11 mouse cellular contexts compared by ENCODE assay signal in the genomic region with DNA sequence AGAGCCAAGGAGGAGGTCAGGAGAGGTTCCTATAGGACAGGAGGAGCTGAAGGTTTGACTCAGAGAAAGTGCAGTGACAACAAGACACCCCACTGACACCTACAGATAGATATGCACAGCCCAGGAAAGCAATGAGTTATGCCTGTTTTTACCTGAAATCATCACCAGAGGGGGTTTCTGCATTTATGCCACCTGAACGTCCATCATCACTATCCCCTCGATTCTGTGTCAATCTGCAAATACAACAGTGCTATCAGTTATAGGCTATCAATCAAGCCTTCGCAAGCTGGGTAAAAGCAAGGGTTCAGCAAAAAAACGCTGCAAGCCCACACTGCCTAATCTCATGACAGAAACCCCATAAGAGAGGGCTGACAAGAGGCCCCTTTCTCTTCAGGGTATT. TPM values are rescaled to one million over a fixed set of nuclear protein-coding genes. Genes with fewer than 3 reads are reported as not detected.
A peak's percentile ranks its signal among the peaks of the same experiment; 100 is the strongest.
DNase-seq lines count a peak whose midpoint lies in the region; ATAC-seq lines count a peak whose summit lies in the region.
"Had no signal": no experiment of that assay in that cellular context is flagged by ENCODE, and none has a peak within 500 bp of the region (broad histone marks: within the 10 kb centered on the region; RNA-seq: fewer than 3 reads in every experiment).

No protein-coding gene starts in this region.

- H3K36me3 ChIP-seq in forebrain, embryonic 12.5 days (replicated peaks) = peaks cover 24% of the 10 kb centered on the region
- no peaks in the 10 kb centered on the region for H3K36me3 ChIP-seq in forebrain, embryonic 11.5 days (ENCODE audit: control insufficient read depth, insufficient read depth, low read length)
- peaks cover 35% of the 10 kb centered on the region for H3K36me3 ChIP-seq in forebrain, embryonic 13.5 days (ENCODE audit: poor library complexity, severe bottlenecking)

- H3K27me3 ChIP-seq in forebrain, embryonic 12.5 days = no peaks in the 10 kb centered on the region
- H3K27me3 ChIP-seq in forebrain, embryonic 11.5 days (ENCODE audit: control insufficient read depth, insufficient read depth, low read length) = no peaks in the 10 kb centered on the region
- H3K27me3 ChIP-seq in forebrain, embryonic 13.5 days = no peaks in the 10 kb centered on the region

- H3K9me3 ChIP-seq in forebrain, embryonic 12.5 days = no peaks in the 10 kb centered on the region
- no peaks in the 10 kb centered on the region for H3K9me3 ChIP-seq in forebrain, embryonic 11.5 days (ENCODE audit: control insufficient read depth, low read length)
- H3K9me3 ChIP-seq in forebrain, embryonic 13.5 days (replicated peaks) = no peaks in the 10 kb centered on the region

- H3K27ac ChIP-seq in forebrain, embryonic 12.5 days = no peak overlapping the region
- no peak overlapping the region for H3K27ac ChIP-seq in forebrain, embryonic 11.5 days (ENCODE audit: low read depth, low read length)
- H3K27ac ChIP-seq in forebrain, embryonic 13.5 days = no peak overlapping the region

- H3K4me3 ChIP-seq in forebrain, embryonic 12.5 days (replicated peaks) = peak overlapping the region; percentile 86; the same call in 1 of the 2 replicates
- H3K4me3 ChIP-seq in forebrain, embryonic 11.5 days (ENCODE audit: low read depth, low read length) = no peak overlapping the region; the same call in 1 of the 2 replicates
- H3K4me3 ChIP-seq in forebrain, embryonic 13.5 days = peak overlapping the region; percentile 84; the same call in 1 of the 2 replicates

- no peak for DNase-seq in forebrain, embryonic 11.5 days (ENCODE audit: low spot score)
- DNase-seq in A20 (ENCODE audit: low read depth, low spot score) = peak; percentile 53
- no peak for DNase-seq in gastrocnemius, postnatal 36 days
- DNase-seq in left cerebral cortex, postnatal 10 days (ENCODE audit: extremely low spot score in 1 of 2, low spot score in 2 of 2) = no peak
- no peak for DNase-seq in layer of hippocampus, adult 9-11 months
- DNase-seq: adrenal gland, postnatal 25 days; cerebellum, postnatal 36 days; lung, postnatal 10 days had no signal

- H3K9ac ChIP-seq in forebrain, embryonic 12.5 days = no peak overlapping the region
- no peak overlapping the region for H3K9ac ChIP-seq in forebrain, embryonic 11.5 days (ENCODE audit: low read length)
- peak overlapping the region; percentile 99; the same call in 1 of the 2 replicates for H3K9ac ChIP-seq in forebrain, embryonic 13.5 days

- intact Hi-C loops in gastrocnemius, postnatal 36 days (cut with DNase I) = no loop called here
- intact Hi-C loops in left cerebral cortex, postnatal 10 days (cut with DNase I) = no loop called here

- no peak for ATAC-seq in forebrain, embryonic 12.5 days (ENCODE audit: low FRiP score)
- no peak for ATAC-seq in forebrain, embryonic 11.5 days (replicated peaks; ENCODE audit: low FRiP score)
- ATAC-seq in forebrain, embryonic 13.5 days = no peak
- ATAC-seq in megakaryocyte-erythroid progenitor cell, adult 5-6 weeks (replicated peaks; ENCODE audit: low FRiP score, low TSS enrichment, poor library complexity, severe bottlenecking) = peak; percentile 42; the same call in 1 of the 2 replicates

- H3K4me1 ChIP-seq in forebrain, embryonic 12.5 days = peaks cover 14% of the 10 kb centered on the region
- no peaks in the 10 kb centered on the region for H3K4me1 ChIP-seq in forebrain, embryonic 11.5 days (replicated peaks; ENCODE audit: control insufficient read depth, insufficient read depth, low read length)
- peaks cover 10% of the 10 kb centered on the region for H3K4me1 ChIP-seq in forebrain, embryonic 13.5 days

- H3K4me2 ChIP-seq in forebrain, embryonic 12.5 days = peak overlapping the region; percentile 81
- no peak overlapping the region; the same call in 1 of the 2 replicates for H3K4me2 ChIP-seq in forebrain, embryonic 11.5 days (ENCODE audit: low read depth, low read length, severe bottlenecking)
- peak overlapping the region; percentile 86 for H3K4me2 ChIP-seq in forebrain, embryonic 13.5 days

- WGBS in forebrain, embryonic 12.5 days = 78% methylated on average over 4 of the region's 4 CpGs
- 81% methylated on average over 4 of the region's 4 CpGs for whole genome bisulfite sequencing in forebrain, embryonic 11.5 days
- WGBS in forebrain, embryonic 13.5 days = 69% methylated on average over 4 of the region's 4 CpGs

RNA-seq across cellular contexts. Expression of a gene that starts 1.2 kb away (rescaled TPM):
- 30.0 and 31.4 TPM in 2 replicates for polyA plus RNA-seq in forebrain, embryonic 12.5 days (2016; fragmentation: Nextera tagmentation; extraction: Ambion mirVana)
- polyA plus RNA-seq in forebrain, embryonic 11.5 days (2014; fragmentation: Nextera tagmentation; extraction: Ambion mirVana) = 26.9 and 27.1 TPM in 2 replicates
- 30.3 and 32.3 TPM in 2 replicates for polyA plus RNA-seq in forebrain, embryonic 13.5 days (2015; fragmentation: Nextera tagmentation; extraction: Ambion mirVana)
- 5.9 and 9.5 TPM in 2 replicates for total RNA-seq in megakaryocyte-erythroid progenitor cell, adult 5-6 weeks (2014; fragmentation: Nextera tagmentation)
- total RNA-seq in megakaryocyte-erythroid progenitor cell, adult 5-6 weeks (2017) = 8.3 and 13.8 TPM in 2 replicates
- 10 to 100 TPM; 32.1 TPM for total RNA-seq in gastrocnemius, postnatal 36 days (2021)
- total RNA-seq in left cerebral cortex, postnatal 10 days (2021) = 10 to 100 TPM; 47.9 to 52.3 TPM

RNA-seq across cellular contexts. Expression of a gene that starts 6.4 kb away (rescaled TPM):
- 296 and 310 TPM in 2 replicates for polyA plus RNA-seq in forebrain, embryonic 12.5 days (2016; fragmentation: Nextera tagmentation; extraction: Ambion mirVana)
- polyA plus RNA-seq in forebrain, embryonic 11.5 days (2014; fragmentation: Nextera tagmentation; extraction: Ambion mirVana) = 335 and 363 TPM in 2 replicates
- 266 and 272 TPM in 2 replicates for polyA plus RNA-seq in forebrain, embryonic 13.5 days (2015; fragmentation: Nextera tagmentation; extraction: Ambion mirVana)
- 282 and 353 TPM in 2 replicates for total RNA-seq in megakaryocyte-erythroid progenitor cell, adult 5-6 weeks (2014; fragmentation: Nextera tagmentation)
- total RNA-seq in megakaryocyte-erythroid progenitor cell, adult 5-6 weeks (2017) = 264 and 290 TPM in 2 replicates
- total RNA-seq in gastrocnemius, postnatal 36 days (2021) = 10 to 100 TPM; 44.6 to 57.9 TPM
- 100 to 1,000 TPM; 146 to 149 TPM for total RNA-seq in left cerebral cortex, postnatal 10 days (2021)

RNA-seq across cellular contexts. Expression of a gene that starts 51.8 kb away (rescaled TPM):
- 378 and 397 TPM in 2 replicates for polyA plus RNA-seq in forebrain, embryonic 12.5 days (2016; fragmentation: Nextera tagmentation; extraction: Ambion mirVana)
- 333 and 347 TPM in 2 replicates for polyA plus RNA-seq in forebrain, embryonic 11.5 days (2014; fragmentation: Nextera tagmentation; extraction: Ambion mirVana)
- polyA plus RNA-seq in forebrain, embryonic 13.5 days (2015; fragmentation: Nextera tagmentation; extraction: Ambion mirVana) = 370 and 373 TPM in 2 replicates
- total RNA-seq in megakaryocyte-erythroid progenitor cell, adult 5-6 weeks (2014; fragmentation: Nextera tagmentation) = 130 and 137 TPM in 2 replicates
- 125 and 153 TPM in 2 replicates for total RNA-seq in megakaryocyte-erythroid progenitor cell, adult 5-6 weeks (2017)
- total RNA-seq in gastrocnemius, postnatal 36 days (2021) = 100 to 1,000 TPM; 125 to 138 TPM
- 100 to 1,000 TPM; 101 to 118 TPM for total RNA-seq in left cerebral cortex, postnatal 10 days (2021)
